Mouse (Mus musculus) cerebellum, postnatal 25 days (tissue): ENCODE measurements around the gene Gabrg3.

Experiments
- DNase-seq, 2 experiments: peaks; one replicate each; pipeline ENCODE4 v3.0.0; 2021; ENCODE audit warnings: mixed read lengths in 2 of 2

The Gabrg3 gene

DNA sequence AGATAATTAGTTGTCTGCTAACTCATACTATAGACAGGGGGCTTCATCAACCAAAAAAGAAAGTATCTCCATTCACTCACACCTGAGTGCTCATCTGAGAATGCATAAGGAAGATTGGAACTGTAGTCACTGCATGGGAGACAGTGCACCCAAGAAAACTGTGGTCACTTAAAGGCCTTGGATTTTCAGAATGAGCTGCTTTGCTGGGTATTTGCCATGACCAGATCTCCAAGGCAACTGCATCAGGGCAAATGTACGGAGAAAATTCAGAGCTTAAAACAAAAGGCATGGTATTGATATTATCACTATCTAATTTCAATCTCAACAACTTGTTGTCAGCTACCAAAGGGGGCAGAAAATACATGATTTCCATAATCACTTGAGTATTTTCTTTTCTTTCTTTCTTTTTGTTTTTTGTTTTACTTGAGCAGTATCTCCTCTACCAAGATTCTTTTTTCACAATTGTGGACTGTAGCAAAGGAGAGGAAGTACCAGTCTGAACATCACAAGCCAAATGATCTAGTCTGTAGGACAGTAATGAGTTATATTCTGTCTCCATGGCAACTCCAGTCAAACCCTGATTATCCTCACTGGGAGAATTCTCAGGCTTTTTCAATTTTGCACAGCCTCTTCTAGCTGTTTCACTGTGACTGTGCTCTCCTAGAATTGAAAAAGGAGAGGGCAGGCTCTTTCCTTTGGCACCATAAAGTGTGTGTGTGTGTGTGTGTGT, 335.9 kb downstream of the Gabrg3 start:
- no peak for DNase-seq

- DNase-seq, result no peak
Measured at GRCm38 (mm10) chr7:57037861-57038421, 349.0 kb downstream of the Gabrg3 start.

GRCm38 (mm10) chr7:57000585-57001261, 386.3 kb downstream of the Gabrg3 start:
- DNase-seq, result no peak

DNA sequence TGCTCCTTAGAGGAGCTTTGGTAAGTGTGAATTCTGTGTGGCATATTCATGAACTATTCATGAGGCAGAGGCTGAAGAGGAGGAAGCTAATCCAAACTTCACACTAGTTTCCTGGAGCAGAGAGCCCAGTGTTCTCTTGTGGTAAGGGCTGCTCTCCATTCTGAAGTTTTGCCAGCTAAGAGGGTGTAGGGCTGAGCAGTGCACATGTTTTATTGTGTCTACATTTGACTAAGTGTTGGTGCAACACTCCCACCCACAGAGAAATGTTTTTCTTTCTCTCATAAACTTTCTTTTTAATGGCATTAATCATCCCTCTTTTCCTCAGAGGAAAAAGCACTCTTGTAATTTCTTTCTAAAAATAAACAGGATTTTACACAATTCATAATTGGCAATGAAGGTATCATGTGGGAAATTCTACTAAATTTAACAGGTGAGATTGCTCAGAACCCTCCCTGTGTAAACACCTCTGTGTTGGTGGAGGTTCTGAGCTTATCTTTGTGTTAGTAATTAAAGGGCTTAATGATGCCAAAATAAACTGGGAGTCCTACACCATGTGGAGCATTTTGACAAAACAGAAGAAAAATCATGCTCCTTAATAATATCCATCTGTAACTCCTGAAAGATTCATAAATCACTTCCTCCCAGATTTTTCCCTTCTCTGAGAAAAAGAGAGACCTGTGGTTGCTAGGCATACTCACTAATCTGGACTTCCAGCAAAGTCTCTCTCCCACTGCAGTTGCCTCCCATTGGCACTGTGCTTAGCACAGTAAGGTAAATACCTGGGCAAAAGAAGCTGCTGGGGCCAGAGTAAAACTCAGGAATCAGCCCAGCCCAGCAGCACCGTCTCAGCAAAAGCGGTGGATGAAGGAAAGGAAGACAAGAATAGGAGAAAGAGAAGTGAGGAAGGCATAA, 389.0 kb downstream of the Gabrg3 start:
- DNase-seq, result no peak

DNA sequence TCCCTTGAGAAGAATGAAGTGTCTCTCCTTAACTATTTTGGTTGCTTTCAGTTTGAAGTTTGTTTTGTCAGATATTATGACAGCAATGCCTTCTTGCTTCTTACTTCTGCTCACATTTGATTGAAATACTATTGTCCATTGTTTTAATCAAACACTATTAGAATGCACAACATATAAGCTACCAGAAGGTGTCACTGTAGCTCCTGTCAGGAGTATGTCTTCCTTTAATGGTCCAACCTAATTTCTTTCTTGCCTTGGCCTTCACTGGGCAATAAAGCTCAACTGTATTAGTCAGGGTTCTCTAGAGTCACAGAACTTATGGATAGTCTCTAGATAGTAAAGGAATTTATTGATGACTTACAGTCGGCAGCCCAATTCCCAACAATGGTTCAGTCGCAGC, 440.6 kb downstream of the Gabrg3 start:
- no peak for DNase-seq

DNA sequence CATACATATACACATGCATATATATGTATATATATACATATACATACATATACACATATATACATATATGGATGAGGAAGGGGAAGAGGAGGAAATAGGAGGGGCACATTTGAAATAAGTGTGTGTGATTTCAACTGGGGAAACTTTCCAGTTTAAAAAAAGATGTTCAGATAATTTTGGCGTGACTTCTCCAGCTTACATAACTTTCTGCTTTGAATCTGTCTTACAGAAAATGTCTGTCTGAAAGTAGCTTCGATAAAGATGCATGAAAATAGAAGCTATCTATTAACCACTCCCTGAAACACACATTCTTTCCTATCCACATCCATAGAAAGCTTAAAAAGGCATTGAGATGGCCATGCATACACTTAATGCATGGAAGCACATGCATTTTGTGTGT, 445.4 kb downstream of the Gabrg3 start:
- DNase-seq, result no peak

DNA sequence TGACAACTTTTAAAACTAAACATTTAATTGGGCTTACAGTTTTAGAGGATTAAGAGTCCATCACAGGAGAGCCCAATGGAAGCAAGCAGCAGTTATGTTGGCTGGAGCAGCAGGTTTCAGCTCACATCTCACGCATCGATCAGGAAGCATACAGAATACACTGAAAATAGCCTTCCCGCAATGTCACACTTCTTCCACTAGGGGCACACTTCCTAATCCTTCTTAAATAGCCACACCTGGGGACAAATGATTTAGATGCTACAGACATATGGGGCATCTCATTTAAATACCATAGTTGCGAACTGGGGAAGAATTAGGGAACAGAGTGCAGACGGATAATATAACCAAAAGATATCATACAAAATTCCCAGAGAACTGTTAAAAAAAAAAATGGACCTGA, 449.0 kb downstream of the Gabrg3 start:
- DNase-seq, result no peak

GRCm38 (mm10) chr7:56919499-56919898, 467.5 kb downstream of the Gabrg3 start:
- DNase-seq, result peak in 1 of 2 experiments; percentile 1

GRCm38 (mm10) chr7:56914862-56915261, 472.1 kb downstream of the Gabrg3 start:
- DNase-seq, result no peak

DNA sequence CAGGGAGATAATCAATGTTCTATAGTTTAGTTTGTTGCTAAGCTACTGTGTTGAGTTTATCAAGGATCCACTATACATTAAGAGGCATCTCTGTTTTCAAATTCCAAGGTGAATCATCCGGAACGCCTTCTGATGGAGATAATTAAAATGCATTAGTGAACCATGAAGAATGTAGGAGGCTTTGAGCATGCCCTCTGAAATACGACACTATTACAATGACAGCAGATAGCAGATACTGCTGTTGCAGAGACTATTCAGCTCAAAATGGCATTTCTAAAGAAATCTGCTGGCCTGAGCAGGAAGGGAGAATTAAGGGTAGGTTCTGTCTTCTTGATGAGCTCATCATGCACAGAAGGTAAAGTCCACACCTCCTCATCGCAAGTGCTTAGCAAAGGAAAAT, 487.2 kb downstream of the Gabrg3 start:
- DNase-seq, result no peak

DNA sequence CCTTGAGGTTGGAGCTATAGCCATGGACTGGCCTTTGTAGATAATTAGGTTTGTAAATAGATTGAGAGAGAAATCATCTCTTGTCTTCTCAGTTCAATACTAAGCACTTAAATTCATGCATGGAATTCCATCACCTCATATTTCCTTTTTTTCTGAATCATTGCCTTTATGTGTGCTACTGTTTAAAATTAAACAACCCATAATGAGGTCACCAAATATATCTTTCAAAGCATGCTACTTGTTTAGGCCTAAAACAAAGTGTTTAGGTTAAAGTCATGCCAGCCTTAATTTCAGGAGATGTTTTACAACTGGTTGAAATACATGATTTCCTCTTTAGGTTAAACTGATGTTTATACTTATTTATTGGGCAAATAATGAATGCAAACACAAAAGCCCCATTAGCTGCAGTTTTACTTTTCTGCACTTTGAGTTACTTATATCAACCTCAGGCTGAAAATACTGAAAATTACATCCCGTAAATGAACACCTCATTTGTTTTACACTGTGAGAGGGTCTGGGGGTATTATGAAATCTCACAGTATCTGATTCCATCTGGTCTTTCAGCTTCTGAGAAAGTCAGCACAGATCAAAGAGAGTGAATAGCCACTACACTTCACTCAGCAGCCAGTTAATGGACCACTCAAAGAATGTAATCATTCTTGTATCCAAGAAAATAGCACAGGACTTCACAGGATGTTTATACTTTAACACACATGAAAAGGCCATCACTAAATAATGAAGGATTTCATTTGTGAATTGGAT, 519.5 kb downstream of the Gabrg3 start:
- DNase-seq, result no peak

- DNase-seq, result no peak
Measured at GRCm38 (mm10) chr7:56843565-56843964, 543.4 kb downstream of the Gabrg3 start.

DNA sequence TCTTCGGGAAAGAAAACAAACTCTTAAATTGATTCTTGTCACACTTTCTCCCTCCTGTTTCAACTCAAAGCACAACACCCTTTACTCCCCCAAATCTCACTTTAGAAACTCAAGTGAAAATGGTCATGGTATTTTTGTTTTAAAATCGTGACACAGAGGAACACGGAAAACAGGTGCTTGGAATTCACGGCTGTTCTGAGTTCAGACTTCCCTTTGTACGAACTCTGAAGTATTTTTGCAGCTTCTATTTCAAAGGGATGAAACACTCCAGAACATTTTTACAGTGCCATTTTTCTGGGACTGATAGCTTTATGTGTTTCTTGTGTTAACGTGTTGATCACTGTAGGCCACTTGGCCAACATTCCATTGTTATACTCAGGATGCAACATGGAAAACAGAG, 561.5 kb downstream of the Gabrg3 start:
- DNase-seq, result no peak

DNA sequence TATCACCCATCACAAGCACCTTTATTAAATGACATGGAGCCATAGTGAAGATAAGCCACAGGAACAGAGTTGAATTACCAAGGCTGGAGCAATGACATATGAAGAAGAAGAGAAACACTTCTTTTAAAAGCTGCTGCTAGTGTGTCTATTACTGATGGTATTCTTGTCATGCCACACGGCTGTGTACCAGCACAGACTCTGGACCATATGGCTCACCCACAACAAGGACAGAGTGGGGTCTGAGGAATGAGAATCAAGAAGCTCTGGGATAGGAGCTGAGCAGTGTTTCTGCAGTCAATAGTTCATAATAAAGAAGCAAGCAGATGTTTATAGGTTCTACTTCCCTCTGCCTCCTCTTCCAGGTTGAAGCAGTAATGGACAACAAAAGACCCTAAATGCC, 585.1 kb downstream of the Gabrg3 start:
- no peak for DNase-seq

DNA sequence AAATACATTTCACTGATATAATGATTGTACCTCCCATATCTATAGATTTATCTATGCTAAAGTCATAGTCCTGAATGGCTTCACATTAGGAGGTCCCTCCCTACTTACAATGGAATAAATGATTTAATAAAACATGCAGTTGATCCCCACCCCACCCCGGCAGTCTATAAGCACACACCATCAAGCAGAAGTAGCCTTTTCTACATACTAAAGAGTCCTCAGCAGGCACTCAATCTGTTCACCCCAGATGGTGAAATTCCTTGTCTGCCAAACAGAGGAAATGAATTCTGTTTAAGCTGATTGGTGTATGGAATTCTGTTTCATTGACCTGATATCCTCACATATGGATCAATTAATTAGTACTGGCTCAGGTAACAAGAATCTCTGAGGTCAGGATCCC, 607.9 kb downstream of the Gabrg3 start:
- DNase-seq, result peak; percentile 45 to 70

DNA sequence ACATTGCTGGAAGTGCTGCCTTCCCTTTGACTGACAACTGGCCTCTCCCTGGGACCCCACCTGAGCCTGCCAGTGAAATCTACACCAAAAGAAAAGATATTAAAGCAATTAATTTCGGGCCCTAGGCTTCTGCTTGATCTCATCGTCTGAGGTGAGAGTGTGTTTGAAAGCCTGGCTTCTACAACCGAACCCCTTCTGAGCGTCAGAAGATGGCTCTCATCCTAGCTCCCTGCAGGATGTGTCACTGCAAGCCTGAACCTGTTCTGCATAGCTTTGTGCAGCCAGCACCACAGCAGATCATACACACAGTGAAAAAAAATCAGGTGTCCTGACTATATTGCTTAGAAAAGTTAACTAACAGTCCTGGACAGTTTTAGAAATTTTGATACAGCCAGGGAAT, 618.8 kb downstream of the Gabrg3 start:
- DNase-seq, result peak; percentile 46 to 59

DNA sequence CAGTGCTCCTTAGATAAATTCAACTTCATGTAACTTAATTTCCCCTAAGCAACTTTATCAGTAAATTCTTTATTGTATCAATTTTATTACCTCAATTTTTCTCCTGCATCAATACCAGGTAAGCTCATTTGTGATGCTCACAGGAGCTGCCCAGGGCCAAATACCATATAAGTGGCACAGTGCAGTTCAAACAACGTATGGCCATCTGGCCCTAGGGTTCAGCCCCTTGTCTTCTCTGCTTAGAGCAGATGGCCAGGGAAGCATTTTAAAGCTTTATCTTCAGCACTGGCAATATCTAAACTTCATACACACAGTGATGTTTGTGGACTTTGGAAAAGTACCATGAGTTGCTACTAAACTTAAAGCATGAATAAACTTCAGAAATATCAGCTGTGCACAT, 619.2 kb downstream of the Gabrg3 start:
- peak; percentile 6 to 36 for DNase-seq

- no peak for DNase-seq
Measured at GRCm38 (mm10) chr7:56765612-56766445, 621.2 kb downstream of the Gabrg3 start.

DNA sequence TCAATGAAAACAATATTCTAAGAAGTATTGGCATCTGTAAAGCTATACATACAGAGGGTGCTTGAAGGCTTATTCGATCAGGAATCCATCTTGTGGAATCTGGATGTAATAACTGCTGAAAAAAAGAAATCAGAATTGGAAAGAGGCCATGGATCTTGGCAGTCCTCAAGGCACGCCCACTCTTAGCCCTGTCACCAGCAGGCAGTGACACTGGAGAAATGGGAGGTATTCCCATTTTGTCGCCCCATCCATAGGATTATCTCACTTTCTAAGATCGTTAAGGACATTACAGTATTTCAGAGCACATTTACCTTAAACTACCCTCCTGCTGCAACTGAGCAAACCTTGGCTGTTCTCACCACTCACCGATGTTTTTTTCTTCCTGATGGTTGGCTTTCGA, 657.8 kb downstream of the Gabrg3 start:
- no peak for DNase-seq
